ENCODE assay signal across 13 mouse cellular contexts in the genomic region with DNA sequence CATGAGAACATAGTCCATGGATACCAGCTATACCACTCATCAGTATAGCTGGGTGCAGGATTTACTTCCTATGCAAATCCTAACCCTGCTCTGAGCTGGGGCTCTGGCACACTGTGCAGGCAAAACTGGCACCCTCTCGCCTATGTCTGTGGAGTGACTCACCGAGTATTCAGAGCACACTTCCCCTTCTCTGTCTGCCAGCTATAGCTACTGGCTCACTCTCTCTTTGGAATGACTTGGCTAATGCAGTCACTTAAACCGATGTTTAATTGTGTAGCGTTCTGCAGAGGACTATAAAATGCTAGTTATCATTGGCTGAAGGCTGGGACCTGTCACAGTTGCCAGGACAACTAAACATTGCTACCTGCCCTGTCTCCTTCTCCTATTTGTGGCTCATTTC.
DNase-seq lines count a peak whose midpoint lies in the region; ATAC-seq lines count a peak whose summit lies in the region.
"Had no signal": no experiment of that assay in that cellular context is flagged by ENCODE, and none has a peak within 500 bp of the region (broad histone marks: within the 10 kb centered on the region; RNA-seq: fewer than 3 reads in every experiment).

No protein-coding gene starts in this region.

- no peaks in the 10 kb centered on the region for H3K9me3 ChIP-seq in forebrain, embryonic 15.5 days
- no peaks in the 10 kb centered on the region for H3K9me3 ChIP-seq in forebrain, embryonic 11.5 days (ENCODE audit: control insufficient read depth, low read length)
- H3K9me3 ChIP-seq in midbrain, embryonic 14.5 days (ENCODE audit: control insufficient read depth, low read length): no peaks in the 10 kb centered on the region
- no peaks in the 10 kb centered on the region for H3K9me3 ChIP-seq in midbrain, embryonic 13.5 days
- H3K9me3 ChIP-seq: embryonic facial prominence, embryonic 15.5 days; liver, embryonic 12.5 days had no signal

- no peaks in the 10 kb centered on the region for H3K27me3 ChIP-seq in forebrain, embryonic 15.5 days
- H3K27me3 ChIP-seq in forebrain, embryonic 11.5 days (ENCODE audit: control insufficient read depth, insufficient read depth, low read length): no peaks in the 10 kb centered on the region
- H3K27me3 ChIP-seq in midbrain, embryonic 14.5 days (ENCODE audit: control insufficient read depth, insufficient read depth, low read length): no peaks in the 10 kb centered on the region
- H3K27me3 ChIP-seq in midbrain, embryonic 13.5 days: no peaks in the 10 kb centered on the region
- H3K27me3 ChIP-seq: embryonic facial prominence, embryonic 15.5 days; liver, embryonic 12.5 days had no signal

- WGBS in forebrain, embryonic 15.5 days: 51% methylated on average over 4 of the region's 4 CpGs
- 94% methylated on average over 4 of the region's 4 CpGs for WGBS in forebrain, embryonic 11.5 days
- 90% methylated on average over 4 of the region's 4 CpGs for WGBS in midbrain, embryonic 14.5 days
- 92% methylated on average over 4 of the region's 4 CpGs for WGBS in midbrain, embryonic 13.5 days

- DNase-seq in forebrain, embryonic 11.5 days (ENCODE audit: low spot score): no peak
- DNase-seq in midbrain, embryonic 14.5 days: no peak
- peak; percentile 57 to 59 for DNase-seq in frontal cortex, postnatal 36 days (ENCODE audit: low spot score in 2 of 2)
- DNase-seq in right cerebral cortex, postnatal 36 days (ENCODE audit: low spot score in 2 of 2): peak; percentile 39 to 57
- no peak for DNase-seq in adrenal gland, postnatal 4 days (ENCODE audit: low spot score in 2 of 2)
- no peak for DNase-seq in heart, postnatal 4 days
- DNase-seq: lung, postnatal 36 days had no signal

- peaks cover 10% of the 10 kb centered on the region for H3K4me1 ChIP-seq in forebrain, embryonic 15.5 days
- no peaks in the 10 kb centered on the region for H3K4me1 ChIP-seq in forebrain, embryonic 11.5 days (replicated peaks; ENCODE audit: control insufficient read depth, insufficient read depth, low read length)
- H3K4me1 ChIP-seq in midbrain, embryonic 14.5 days (ENCODE audit: control insufficient read depth, insufficient read depth, low read length): 0 out of 2 replicates have a peak, but pooled peaks cover 3% of the 10 kb centered on the region
- H3K4me1 ChIP-seq in midbrain, embryonic 13.5 days (replicated peaks): peaks cover 3% of the 10 kb centered on the region; the same call in 1 of the 2 replicates
- H3K4me1 ChIP-seq: embryonic facial prominence, embryonic 15.5 days; liver, embryonic 12.5 days had no signal

- H3K27ac ChIP-seq in forebrain, embryonic 15.5 days (replicated peaks): no peak overlapping the region
- no peak overlapping the region for H3K27ac ChIP-seq in forebrain, embryonic 11.5 days (ENCODE audit: low read depth, low read length)
- no peak overlapping the region for H3K27ac ChIP-seq in midbrain, embryonic 14.5 days (replicated peaks; ENCODE audit: low read depth, low read length)
- no peak overlapping the region for H3K27ac ChIP-seq in midbrain, embryonic 13.5 days
- H3K27ac ChIP-seq: embryonic facial prominence, embryonic 15.5 days; liver, embryonic 12.5 days; stomach, postnatal 0 days had no signal

- no peak overlapping the region for H3K4me3 ChIP-seq in forebrain, embryonic 15.5 days
- no peak overlapping the region for H3K4me3 ChIP-seq in forebrain, embryonic 11.5 days (ENCODE audit: low read depth, low read length)
- no peak overlapping the region for H3K4me3 ChIP-seq in midbrain, embryonic 14.5 days (replicated peaks; ENCODE audit: low read depth, low read length)
- no peak overlapping the region for H3K4me3 ChIP-seq in midbrain, embryonic 13.5 days (replicated peaks)
- H3K4me3 ChIP-seq: embryonic facial prominence, embryonic 15.5 days; liver, embryonic 12.5 days; myocyte had no signal

- H3K4me2 ChIP-seq in forebrain, embryonic 15.5 days (replicated peaks): no peak overlapping the region
- no peak overlapping the region for H3K4me2 ChIP-seq in forebrain, embryonic 11.5 days (ENCODE audit: low read depth, low read length, severe bottlenecking)
- H3K4me2 ChIP-seq in midbrain, embryonic 14.5 days (ENCODE audit: low read length): no peak overlapping the region
- H3K4me2 ChIP-seq in midbrain, embryonic 13.5 days (replicated peaks): no peak overlapping the region
- H3K4me2 ChIP-seq: embryonic facial prominence, embryonic 15.5 days; liver, embryonic 12.5 days had no signal

- H3K36me3 ChIP-seq in forebrain, embryonic 15.5 days: no peaks in the 10 kb centered on the region
- H3K36me3 ChIP-seq in forebrain, embryonic 11.5 days (ENCODE audit: control insufficient read depth, insufficient read depth, low read length): no peaks in the 10 kb centered on the region
- no peaks in the 10 kb centered on the region for H3K36me3 ChIP-seq in midbrain, embryonic 14.5 days (ENCODE audit: control insufficient read depth, insufficient read depth, low read length)
- H3K36me3 ChIP-seq in midbrain, embryonic 13.5 days: no peaks in the 10 kb centered on the region
- H3K36me3 ChIP-seq: embryonic facial prominence, embryonic 15.5 days; liver, embryonic 12.5 days had no signal

- no peak overlapping the region for H3K9ac ChIP-seq in forebrain, embryonic 15.5 days (replicated peaks)
- no peak overlapping the region for H3K9ac ChIP-seq in forebrain, embryonic 11.5 days (ENCODE audit: low read length)
- H3K9ac ChIP-seq in midbrain, embryonic 14.5 days (replicated peaks; ENCODE audit: low read length): no peak overlapping the region
- no peak overlapping the region for H3K9ac ChIP-seq in midbrain, embryonic 13.5 days (replicated peaks)
- H3K9ac ChIP-seq: embryonic facial prominence, embryonic 15.5 days; liver, embryonic 12.5 days had no signal

- peak; percentile 95 for ATAC-seq in forebrain, embryonic 15.5 days (replicated peaks)
- ATAC-seq in forebrain, embryonic 11.5 days (replicated peaks; ENCODE audit: low FRiP score): no peak
- peak; percentile 31; the same call in 1 of the 2 replicates for ATAC-seq in midbrain, embryonic 14.5 days (ENCODE audit: low FRiP score, low TSS enrichment)
- ATAC-seq in midbrain, embryonic 13.5 days: no peak
- ATAC-seq: liver, embryonic 12.5 days had no signal

Comparison
In these comparisons a context has a peak if more than half of its experiments do, and no peak if none do; other contexts are left out.
1. ATAC-seq: peak in forebrain, embryonic 15.5 days (single experiment) and midbrain, embryonic 14.5 days (single experiment); none in forebrain, embryonic 11.5 days (single experiment) and midbrain, embryonic 13.5 days (single experiment).
2. DNase-seq: peak in frontal cortex, postnatal 36 days (2 of 2) and right cerebral cortex, postnatal 36 days (2 of 2); none in forebrain, embryonic 11.5 days (single experiment), midbrain, embryonic 14.5 days (single experiment), adrenal gland, postnatal 4 days (0 of 2) and heart, postnatal 4 days (single experiment).